Mouse (Mus musculus) brown adipose tissue, adult 24 weeks (tissue): ENCODE data around the gene Gas2l1. TPM values are rescaled to one million over a fixed set of nuclear protein-coding genes. Genes with fewer than 3 reads are reported as not detected.

Experiments
- H3K27ac ChIP-seq: fragments of 200-500 bp; replicated peaks from 2 replicates; pipeline ENCODE4 v1.5.1; 2012; ENCODE audit warnings: low read depth, mild to moderate bottlenecking, low read length
- H3K4me1 ChIP-seq: fragments of 200-500 bp; 2 replicates; pipeline ENCODE4 v1.6.1; 2012; ENCODE audit warnings: low read length, mixed read lengths; ENCODE audit not compliant: control insufficient read depth, insufficient read depth, insufficient read length
- H3K4me3 ChIP-seq: fragments of 200-500 bp; 2 replicates; pipeline ENCODE4 v1.5.1; 2012; ENCODE audit warnings: low read depth, mild to moderate bottlenecking, low read length, moderate library complexity; ENCODE audit not compliant: insufficient read depth
- polyA plus RNA-seq: library from polyadenylated mRNA; stranded (reverse); fragments of >200 nt; gene quantifications from 2 replicates; pipeline ENCODE4 v1.2.4, GENCODE M21; 2012; ENCODE audit not compliant: missing spikeins, insufficient read depth, insufficient read length

Gas2l1 gene
- polyA plus RNA-seq, 1 experiment: 20.5 TPM

DNA sequence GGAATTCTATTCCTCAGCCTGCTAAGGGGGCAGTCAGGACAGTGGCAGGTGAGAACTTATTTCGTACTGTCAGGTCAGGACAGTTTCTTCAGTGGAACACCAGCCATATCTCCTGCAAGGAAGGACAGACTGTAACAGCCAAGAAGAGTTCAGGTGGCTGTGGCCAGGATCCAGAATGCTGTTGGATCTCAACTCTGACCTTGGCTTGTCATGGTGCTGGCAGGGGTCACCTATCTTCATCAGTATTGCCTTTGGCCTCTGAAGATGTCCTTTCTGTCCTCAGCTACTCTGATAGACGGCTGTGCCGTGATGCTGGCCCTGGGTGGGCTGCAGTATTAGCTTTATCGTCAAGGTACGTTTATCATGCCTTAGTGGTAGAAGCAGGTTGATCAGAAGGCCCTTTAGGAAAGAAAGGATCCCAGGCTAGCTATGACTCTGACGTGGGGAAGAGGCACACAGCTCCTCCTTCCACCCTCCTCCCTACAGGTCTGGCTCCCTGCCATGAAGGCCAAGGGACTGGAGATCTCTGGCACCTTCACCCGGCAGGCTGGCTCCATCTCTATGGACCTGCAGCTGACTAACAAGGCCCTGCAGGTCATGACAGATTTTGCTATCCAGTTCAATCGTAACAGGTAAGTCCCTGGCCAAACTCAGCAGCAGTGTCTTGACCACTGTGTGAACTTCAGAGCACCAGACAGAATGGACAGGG is 27.8 kb downstream of the Gas2l1 start:
- H3K4me3 ChIP-seq: no peak overlapping the region
- no peak overlapping the region for H3K27ac ChIP-seq
- H3K4me1 ChIP-seq: no peaks in the 10 kb centered on the region

DNA sequence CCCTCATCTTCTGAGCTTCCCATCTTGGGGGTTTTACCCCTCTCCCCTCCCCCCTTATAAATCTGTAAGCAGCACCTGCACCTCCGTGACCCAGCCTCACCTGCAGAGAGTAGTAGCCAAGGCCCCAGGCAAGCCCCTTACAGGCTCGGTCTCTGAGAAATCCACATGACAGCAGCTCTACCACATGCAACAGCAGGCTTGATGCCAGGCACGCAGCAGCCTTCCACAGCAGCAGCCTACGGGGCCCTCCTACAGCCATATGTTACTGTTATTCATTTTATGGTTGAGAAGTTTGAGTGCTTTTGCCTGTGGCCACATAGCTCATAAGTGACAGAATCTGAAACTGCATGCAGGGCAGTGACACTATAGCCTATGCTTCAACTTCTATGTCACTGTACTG is 29.7 kb downstream of the Gas2l1 start:
- no peaks in the 10 kb centered on the region for H3K4me1 ChIP-seq
- no peak overlapping the region for H3K27ac ChIP-seq
- H3K4me3 ChIP-seq: no peak overlapping the region

DNA sequence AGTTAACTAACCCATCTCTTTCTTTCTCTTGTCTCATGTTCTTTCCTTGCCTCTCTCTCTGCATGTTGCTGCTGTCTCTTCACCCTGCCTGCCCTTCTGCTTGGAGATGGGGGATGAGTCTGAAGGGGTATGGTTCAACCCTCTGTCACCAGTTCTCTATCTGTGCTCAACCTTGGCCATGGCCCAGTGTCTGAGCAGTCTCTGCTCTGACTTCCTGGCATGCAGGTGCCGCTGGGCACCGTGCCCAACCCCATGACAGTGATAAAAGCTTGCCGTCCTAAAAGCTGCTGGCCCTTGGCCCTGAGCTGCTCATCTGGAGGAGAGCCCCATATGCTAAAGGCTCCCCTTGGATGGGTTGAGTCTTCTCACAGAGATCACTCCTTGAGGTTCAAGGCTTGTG is 32.0 kb downstream of the Gas2l1 start:
- Histone ChIP-seq H3K27ac (no peak overlapping the region), H3K4me3 (no peak overlapping the region), H3K4me1 (no peaks in the 10 kb centered on the region)

DNA sequence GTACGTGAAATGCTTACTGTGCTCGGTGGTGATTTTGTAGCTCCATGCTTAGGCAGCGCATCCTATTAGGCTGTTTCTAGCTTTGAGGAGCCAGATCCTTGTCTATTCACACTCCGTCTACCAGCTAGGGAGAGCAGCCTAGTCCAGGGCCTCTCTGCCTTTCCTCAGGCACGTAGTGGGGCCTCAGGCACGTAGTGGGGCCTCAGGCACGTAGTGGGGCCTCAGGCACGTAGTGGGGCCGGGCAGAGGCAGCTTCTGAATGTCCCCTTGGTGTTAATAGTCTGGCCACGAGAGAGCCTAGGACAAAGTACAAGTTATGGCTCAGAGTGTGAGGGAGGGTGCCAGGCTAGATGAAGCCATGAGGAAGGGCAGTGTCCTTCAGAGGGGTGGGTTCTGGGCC is 32.4 kb downstream of the Gas2l1 start:
- no peaks in the 10 kb centered on the region for H3K4me1 ChIP-seq
- no peak overlapping the region for H3K4me3 ChIP-seq

DNA sequence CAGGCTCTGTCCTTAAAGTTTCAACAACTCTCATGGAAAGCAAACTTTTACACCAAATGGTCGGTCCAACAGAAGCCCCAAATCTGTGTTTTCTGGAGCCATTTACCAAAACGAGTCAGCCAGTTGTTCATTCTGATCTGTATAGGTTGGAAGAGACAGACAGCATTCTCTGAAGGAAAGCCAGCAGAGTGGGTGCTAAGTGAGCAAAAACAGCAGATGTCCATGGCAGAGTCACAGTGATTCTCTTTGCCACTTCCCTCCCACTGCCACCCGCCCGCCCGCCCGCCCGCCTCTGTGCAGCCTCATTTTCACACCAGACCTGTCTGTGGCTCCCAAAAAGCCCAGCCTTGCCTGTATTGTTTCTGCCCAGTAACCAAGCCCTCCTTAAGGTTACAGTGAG is 36.9 kb downstream of the Gas2l1 start:
- Histone ChIP-seq H3K27ac (no peak overlapping the region), H3K4me1 (no peaks in the 10 kb centered on the region), H3K4me3 (no peak overlapping the region)

More for the DNA sequence above, 32.4 kb downstream of the Gas2l1 start:
- no peak overlapping the region for H3K27ac ChIP-seq

- H3K4me3 ChIP-seq: no peak overlapping the region
- no peak overlapping the region for H3K27ac ChIP-seq
- H3K4me1 ChIP-seq: no peaks in the 10 kb centered on the region
Observed at GRCm38 (mm10) chr11:5025108-5025507, 40.0 kb downstream of the Gas2l1 start.

DNA sequence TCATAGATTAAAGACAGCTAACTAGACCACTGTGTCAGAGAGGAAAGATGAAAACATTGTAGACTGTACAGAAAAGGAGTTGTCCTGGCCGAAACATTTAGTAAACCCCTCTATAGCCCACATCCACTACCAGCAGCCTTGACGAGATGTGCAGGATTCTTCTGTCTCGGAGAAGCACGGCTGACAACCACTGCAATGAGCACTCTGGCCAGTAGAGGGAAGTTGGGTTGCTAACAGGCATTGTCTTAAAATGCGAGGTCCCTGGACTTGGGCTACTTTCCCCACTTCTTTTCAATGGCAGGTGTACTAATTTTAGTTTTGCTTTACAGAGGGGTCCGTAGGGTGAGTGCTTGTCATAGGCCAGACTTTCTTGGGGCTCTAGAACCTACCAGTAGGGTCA is 47.6 kb downstream of the Gas2l1 start:
- Histone ChIP-seq H3K27ac (no peak overlapping the region), H3K4me1 (no peaks in the 10 kb centered on the region), H3K4me3 (no peak overlapping the region)

DNA sequence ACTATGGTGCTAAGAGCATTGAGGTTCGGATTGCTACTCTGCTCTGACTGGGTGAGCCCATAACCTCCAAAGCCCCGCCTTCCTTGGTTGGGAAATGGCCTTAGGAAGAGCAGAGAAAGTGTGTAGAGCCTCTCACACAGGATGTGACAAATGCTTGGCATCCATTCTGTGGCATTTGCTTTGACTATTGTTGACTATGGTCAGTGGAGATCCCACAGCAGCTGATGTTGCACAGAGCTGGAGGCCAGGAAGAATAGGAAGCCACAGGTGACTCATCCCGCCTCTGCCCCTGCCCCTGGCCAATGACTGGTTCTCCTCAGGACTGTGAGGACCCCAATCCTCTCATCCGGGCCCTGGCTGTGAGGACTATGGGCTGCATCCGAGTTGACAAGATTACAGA is 48.8 kb downstream of the Gas2l1 start:
- Histone ChIP-seq H3K27ac (no peak overlapping the region), H3K4me1 (no peaks in the 10 kb centered on the region), H3K4me3 (no peak overlapping the region)

- no peak overlapping the region for H3K27ac ChIP-seq
- no peaks in the 10 kb centered on the region for H3K4me1 ChIP-seq
- no peak overlapping the region for H3K4me3 ChIP-seq
Observed at GRCm38 (mm10) chr11:5015720-5016119, 49.4 kb downstream of the Gas2l1 start.

- Histone ChIP-seq H3K4me1 (no peaks in the 10 kb centered on the region), H3K4me3 (no peak overlapping the region), H3K27ac (peak overlapping the region; percentile 85)
Observed at GRCm38 (mm10) chr11:5012213-5012715, 52.9 kb downstream of the Gas2l1 start.

- H3K4me1 ChIP-seq: no peaks in the 10 kb centered on the region
- peak overlapping the region; percentile 76 for H3K27ac ChIP-seq
- H3K4me3 ChIP-seq: no peak overlapping the region
Observed at GRCm38 (mm10) chr11:5011480-5011879, 53.6 kb downstream of the Gas2l1 start.

DNA sequence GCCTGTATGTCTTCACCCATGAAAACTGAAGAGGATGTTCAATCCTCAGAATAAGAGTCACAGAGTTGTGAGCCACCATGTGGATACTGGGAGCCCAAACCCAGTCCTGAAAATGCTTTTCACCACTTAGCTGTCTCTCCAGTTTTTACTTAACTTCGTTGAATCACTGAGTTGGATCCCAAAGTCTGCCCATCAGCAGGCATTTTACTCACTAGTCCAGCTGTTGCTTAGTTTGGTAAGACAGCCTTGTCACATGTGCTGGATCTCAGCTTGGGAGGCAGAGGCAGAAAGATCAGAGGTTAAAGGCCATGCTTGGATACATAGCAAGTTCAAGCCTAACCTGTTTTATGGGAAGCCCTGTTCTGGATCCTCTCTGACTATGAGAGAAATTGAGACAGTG is 54.9 kb downstream of the Gas2l1 start:
- Histone ChIP-seq H3K4me3 (no peak overlapping the region), H3K27ac (peak overlapping the region; percentile 23)

GRCm38 (mm10) chr11:5009354-5010074 is 55.6 kb downstream of the Gas2l1 start:
- H3K4me1 ChIP-seq: no peaks in the 10 kb centered on the region
- H3K4me3 ChIP-seq: no peak overlapping the region
- peak overlapping the region; percentile 70 for H3K27ac ChIP-seq

More for the DNA sequence above, 54.9 kb downstream of the Gas2l1 start:
- no peaks in the 10 kb centered on the region for H3K4me1 ChIP-seq

GRCm38 (mm10) chr11:5008867-5009266 is 56.3 kb downstream of the Gas2l1 start:
- Histone ChIP-seq H3K27ac (0 out of 2 replicates have a peak overlapping the region, but pooled peaks have one; percentile 17), H3K4me3 (no peak overlapping the region), H3K4me1 (no peaks in the 10 kb centered on the region)

DNA sequence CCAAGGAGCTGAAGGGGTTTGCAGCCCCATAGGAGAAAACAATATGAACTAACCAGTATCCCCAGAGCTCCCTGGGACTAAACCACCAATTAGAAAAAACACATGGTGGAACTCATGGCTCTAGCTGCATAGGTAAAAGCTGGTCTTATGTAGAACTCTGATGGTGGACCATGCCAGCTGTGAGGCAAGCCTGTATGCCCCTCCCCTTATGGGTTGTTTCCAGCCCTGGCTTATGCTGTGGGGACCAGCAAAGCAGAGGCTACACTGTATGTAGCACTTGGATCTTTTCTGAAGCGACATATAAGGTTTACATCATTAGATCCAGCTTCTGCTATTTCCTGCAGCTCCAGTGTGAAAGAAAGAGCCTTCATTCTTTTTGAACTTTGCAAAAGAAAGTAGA is 57.9 kb downstream of the Gas2l1 start:
- H3K4me1 ChIP-seq: no peaks in the 10 kb centered on the region
- H3K4me3 ChIP-seq: no peak overlapping the region
- H3K27ac ChIP-seq: no peak overlapping the region

- H3K4me1 ChIP-seq: no peaks in the 10 kb centered on the region
- H3K27ac ChIP-seq: no peak overlapping the region; the same call in 1 of the 2 replicates
- H3K4me3 ChIP-seq: no peak overlapping the region
Observed at GRCm38 (mm10) chr11:5005528-5005927, 59.6 kb downstream of the Gas2l1 start.
